Mouse (Mus musculus) liver, postnatal 0 days (tissue): Measurements from ENCODE around the gene Aspdh.

Source experiments
- CTCF ChIP-seq: sonication (generic); IDR thresholded peaks from 2 replicates; pipeline ENCODE4 v1.5.1; 2016; ENCODE audit warnings: antibody characterized with exemption, low read depth
- EP300 ChIP-seq: IDR thresholded peaks from 2 replicates; pipeline ENCODE4 v1.6.1; 2016; ENCODE audit warnings: antibody characterized with exemption, low read depth, mild to moderate bottlenecking

DNA sequence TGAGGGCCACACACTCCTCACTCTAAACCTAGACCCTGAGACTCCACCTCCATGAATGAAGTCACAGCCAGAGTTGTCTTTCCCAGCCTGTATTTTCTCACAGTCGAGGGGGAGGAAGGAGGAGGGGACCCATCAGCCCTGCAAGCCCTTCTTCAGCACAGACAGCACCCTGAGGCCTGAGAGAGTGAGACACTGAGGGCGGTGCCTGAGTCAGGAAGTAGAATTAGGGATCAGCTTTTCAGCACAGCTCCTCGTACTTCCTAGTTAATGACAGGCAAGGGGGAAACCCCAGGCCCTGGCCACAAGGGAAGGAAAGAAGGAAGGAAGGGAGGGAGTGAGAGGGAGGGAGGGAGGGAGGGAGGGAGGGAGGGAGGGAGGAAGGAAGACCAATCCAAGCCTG is 11.9 kb upstream of the Aspdh start:
- TF ChIP-seq EP300 (no peak), CTCF (no peak)
